Comparison of ENCODE assay signal across 12 mouse cellular contexts in the genomic region with DNA sequence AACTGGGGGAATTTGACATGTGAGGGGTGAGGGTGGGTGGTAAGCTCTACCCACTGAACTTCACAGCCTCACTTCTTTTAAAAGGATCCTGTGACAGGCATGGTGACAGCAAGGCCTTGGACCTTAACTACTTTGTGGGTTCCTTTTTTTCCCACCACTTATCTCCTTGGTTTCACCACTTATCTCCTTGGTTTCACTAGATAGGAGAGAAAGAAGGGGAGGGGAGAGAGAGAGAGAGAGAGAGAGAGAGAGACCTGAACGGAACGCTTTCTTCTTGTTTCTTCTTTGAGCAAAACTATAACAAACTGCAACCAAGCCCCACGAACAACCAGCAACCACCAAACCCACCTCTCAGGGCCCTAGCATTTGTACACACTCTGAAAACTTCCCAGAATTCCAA. TPM values are rescaled to one million over a fixed set of nuclear protein-coding genes. Genes with fewer than 3 reads are reported as not detected.
A peak's percentile ranks its signal among the peaks of the same experiment; 100 is the strongest.
DNase-seq lines count a peak whose midpoint lies in the region; ATAC-seq and TF ChIP-seq lines count a peak whose summit lies in the region.
"Had no signal": no experiment of that assay in that cellular context is flagged by ENCODE, and none has a peak within 500 bp of the region (broad histone marks: within the 10 kb centered on the region; RNA-seq: fewer than 3 reads in every experiment).

No protein-coding gene starts in this region.

- 64% methylated on average over 3 of the region's 3 CpGs for WGBS in hindbrain, embryonic 11.5 days
- WGBS in hindbrain, embryonic 16.5 days: 69% methylated on average over 3 of the region's 3 CpGs
- WGBS in midbrain, embryonic 13.5 days: 68% methylated on average over 3 of the region's 3 CpGs
- 69% methylated on average over 3 of the region's 3 CpGs for WGBS in midbrain, embryonic 16.5 days
- 50% methylated on average over 3 of the region's 3 CpGs for WGBS in forebrain, embryonic 14.5 days
- 68% methylated on average over 3 of the region's 3 CpGs for WGBS in olfactory bulb, adult 2 months

- peak overlapping the region; percentile 71 for H3K27ac ChIP-seq in hindbrain, embryonic 11.5 days (ENCODE audit: low read depth, low read length)
- no peak overlapping the region for H3K27ac ChIP-seq in hindbrain, embryonic 16.5 days (ENCODE audit: low read depth, low read length)
- peak overlapping the region; percentile 15; the same call in 1 of the 2 replicates for H3K27ac ChIP-seq in midbrain, embryonic 13.5 days
- H3K27ac ChIP-seq in midbrain, embryonic 16.5 days (ENCODE audit: low read length): no peak overlapping the region
- peak overlapping the region; percentile 33; the same call in 1 of the 2 replicates for H3K27ac ChIP-seq in forebrain, embryonic 14.5 days (ENCODE audit: low read depth, low read length)
- peak overlapping the region; percentile 4; the same call in 1 of the 2 replicates for H3K27ac ChIP-seq in olfactory bulb, adult 2 months (ENCODE audit: insufficient read depth, low read depth, low read length)

- H3K4me2 ChIP-seq in hindbrain, embryonic 11.5 days (replicated peaks; ENCODE audit: low read depth, low read length): no peak overlapping the region
- no peak overlapping the region for H3K4me2 ChIP-seq in hindbrain, embryonic 16.5 days (ENCODE audit: low read length)
- no peak overlapping the region for H3K4me2 ChIP-seq in midbrain, embryonic 13.5 days (replicated peaks)
- H3K4me2 ChIP-seq in midbrain, embryonic 16.5 days (ENCODE audit: low read length): no peak overlapping the region
- no peak overlapping the region for H3K4me2 ChIP-seq in forebrain, embryonic 14.5 days (ENCODE audit: low read length)

- H3K36me3 ChIP-seq in hindbrain, embryonic 11.5 days (ENCODE audit: control insufficient read depth, insufficient read depth, low read length): no peaks in the 10 kb centered on the region
- H3K36me3 ChIP-seq in hindbrain, embryonic 16.5 days (ENCODE audit: control insufficient read depth, insufficient read depth, low read length): no peaks in the 10 kb centered on the region
- no peaks in the 10 kb centered on the region for H3K36me3 ChIP-seq in midbrain, embryonic 13.5 days
- no peaks in the 10 kb centered on the region for H3K36me3 ChIP-seq in midbrain, embryonic 16.5 days (ENCODE audit: control insufficient read depth, insufficient read depth, low read length)
- H3K36me3 ChIP-seq in forebrain, embryonic 14.5 days (ENCODE audit: control insufficient read depth, insufficient read depth, low read length): no peaks in the 10 kb centered on the region

- DNase-seq in hindbrain, embryonic 11.5 days (ENCODE audit: low spot score): no peak
- no peak for DNase-seq in forebrain, embryonic 14.5 days (ENCODE audit: low spot score)
- DNase-seq in ovary, postnatal 36 days (ENCODE audit: low spot score): no peak
- DNase-seq in spleen, adult 12 weeks (ENCODE audit: low spot score): no peak
- DNase-seq: adrenal gland, postnatal 25 days; cerebellum, adult 8-10 months; heart, postnatal 36 days had no signal

- TF ChIP-seq POLR2A in olfactory bulb, adult 2 months (IDR thresholded peaks at IDR 0.05; ENCODE audit: insufficient read depth, low read depth, low read length): no peak

- no peak for TF ChIP-seq CTCF in olfactory bulb, adult 2 months (IDR thresholded peaks at IDR 0.05; ENCODE audit: insufficient read depth, low read depth, low read length)

- no peak for ATAC-seq in hindbrain, embryonic 11.5 days (ENCODE audit: low FRiP score)
- no peak for ATAC-seq in hindbrain, embryonic 16.5 days
- ATAC-seq in midbrain, embryonic 13.5 days: no peak
- no peak for ATAC-seq in midbrain, embryonic 16.5 days
- no peak for ATAC-seq in forebrain, embryonic 14.5 days

- peaks cover 7% of the 10 kb centered on the region; the same call in 1 of the 2 replicates for H3K4me1 ChIP-seq in hindbrain, embryonic 11.5 days (replicated peaks; ENCODE audit: control insufficient read depth, insufficient read depth, low read length)
- no peaks in the 10 kb centered on the region; the same call in 1 of the 2 replicates for H3K4me1 ChIP-seq in hindbrain, embryonic 16.5 days (ENCODE audit: control insufficient read depth, insufficient read depth, low read depth, low read length)
- peaks cover 35% of the 10 kb centered on the region for H3K4me1 ChIP-seq in midbrain, embryonic 13.5 days (replicated peaks)
- peaks cover 2% of the 10 kb centered on the region; the same call in 1 of the 2 replicates for H3K4me1 ChIP-seq in midbrain, embryonic 16.5 days (ENCODE audit: control insufficient read depth, insufficient read depth, low read length)
- H3K4me1 ChIP-seq in forebrain, embryonic 14.5 days (ENCODE audit: control insufficient read depth, insufficient read depth, low read length): peaks cover 9% of the 10 kb centered on the region; the same call in 1 of the 2 replicates
- H3K4me1 ChIP-seq in olfactory bulb, adult 2 months (ENCODE audit: control insufficient read depth, insufficient read depth, low read length): peaks cover 21% of the 10 kb centered on the region

- no peak overlapping the region for H3K9ac ChIP-seq in hindbrain, embryonic 11.5 days (ENCODE audit: low read depth, low read length)
- no peak overlapping the region for H3K9ac ChIP-seq in hindbrain, embryonic 16.5 days (ENCODE audit: low read depth, low read length)
- H3K9ac ChIP-seq in midbrain, embryonic 13.5 days (replicated peaks): no peak overlapping the region
- H3K9ac ChIP-seq in midbrain, embryonic 16.5 days (ENCODE audit: low read depth, low read length): no peak overlapping the region
- H3K9ac ChIP-seq in forebrain, embryonic 14.5 days (ENCODE audit: low read length): no peak overlapping the region

- H3K9me3 ChIP-seq in hindbrain, embryonic 11.5 days (ENCODE audit: control insufficient read depth, low read length): no peaks in the 10 kb centered on the region
- H3K9me3 ChIP-seq in hindbrain, embryonic 16.5 days (ENCODE audit: control insufficient read depth, low read length): no peaks in the 10 kb centered on the region
- no peaks in the 10 kb centered on the region for H3K9me3 ChIP-seq in midbrain, embryonic 13.5 days
- no peaks in the 10 kb centered on the region for H3K9me3 ChIP-seq in midbrain, embryonic 16.5 days (replicated peaks; ENCODE audit: control insufficient read depth, low read length, poor library complexity, severe bottlenecking)
- no peaks in the 10 kb centered on the region for H3K9me3 ChIP-seq in forebrain, embryonic 14.5 days (replicated peaks; ENCODE audit: control insufficient read depth, low read length)

- H3K27me3 ChIP-seq in hindbrain, embryonic 11.5 days (ENCODE audit: control insufficient read depth, insufficient read depth, low read length): no peaks in the 10 kb centered on the region
- no peaks in the 10 kb centered on the region for H3K27me3 ChIP-seq in hindbrain, embryonic 16.5 days (replicated peaks; ENCODE audit: control insufficient read depth, insufficient read depth, low read length)
- no peaks in the 10 kb centered on the region for H3K27me3 ChIP-seq in midbrain, embryonic 13.5 days
- no peaks in the 10 kb centered on the region for H3K27me3 ChIP-seq in midbrain, embryonic 16.5 days (ENCODE audit: control insufficient read depth, insufficient read depth, low read depth, low read length)
- H3K27me3 ChIP-seq in forebrain, embryonic 14.5 days (replicated peaks; ENCODE audit: control insufficient read depth, insufficient read depth, low read length): no peaks in the 10 kb centered on the region
- H3K27me3 ChIP-seq: CH12.LX had no signal

- H3K4me3 ChIP-seq in hindbrain, embryonic 11.5 days (ENCODE audit: low read depth, low read length): no peak overlapping the region
- no peak overlapping the region for H3K4me3 ChIP-seq in hindbrain, embryonic 16.5 days (ENCODE audit: low read length)
- no peak overlapping the region for H3K4me3 ChIP-seq in midbrain, embryonic 13.5 days (replicated peaks)
- H3K4me3 ChIP-seq in midbrain, embryonic 16.5 days (ENCODE audit: low read depth, low read length): no peak overlapping the region
- H3K4me3 ChIP-seq in forebrain, embryonic 14.5 days (ENCODE audit: low read depth, low read length): no peak overlapping the region
- no peak overlapping the region for H3K4me3 ChIP-seq in olfactory bulb, adult 2 months (ENCODE audit: insufficient read depth, low read depth, low read length)

RNA-seq across cellular contexts. Expression of gene Gpx4, which starts 1.9 kb away (rescaled TPM):
- polyA plus RNA-seq in hindbrain, embryonic 11.5 days (2014; fragmentation: Nextera tagmentation; extraction: Ambion mirVana): 543 and 552 TPM in 2 replicates
- 601 and 643 TPM in 2 replicates for polyA plus RNA-seq in hindbrain, embryonic 16.5 days (2015; fragmentation: Nextera tagmentation; extraction: Ambion mirVana)
- 498 and 532 TPM in 2 replicates for polyA plus RNA-seq in midbrain, embryonic 13.5 days (2015; fragmentation: Nextera tagmentation; extraction: Ambion mirVana)
- 509 and 552 TPM in 2 replicates for polyA plus RNA-seq in midbrain, embryonic 16.5 days (2015; fragmentation: Nextera tagmentation; extraction: Ambion mirVana)
- 555 and 632 TPM in 2 replicates for polyA plus RNA-seq in forebrain, embryonic 14.5 days (2014; fragmentation: Nextera tagmentation; extraction: Ambion mirVana)
- polyA plus RNA-seq in olfactory bulb, adult 2 months (2012; ENCODE audit: insufficient read depth, insufficient read length, low replicate concordance, missing spikeins): not detected in 2 replicates

RNA-seq across cellular contexts. Expression of gene Polr2e, which starts 9.2 kb away (rescaled TPM):
- 215 and 222 TPM in 2 replicates for polyA plus RNA-seq in hindbrain, embryonic 11.5 days (2014; fragmentation: Nextera tagmentation; extraction: Ambion mirVana)
- 141 and 143 TPM in 2 replicates for polyA plus RNA-seq in hindbrain, embryonic 16.5 days (2015; fragmentation: Nextera tagmentation; extraction: Ambion mirVana)
- 159 and 174 TPM in 2 replicates for polyA plus RNA-seq in midbrain, embryonic 13.5 days (2015; fragmentation: Nextera tagmentation; extraction: Ambion mirVana)
- 124 and 131 TPM in 2 replicates for polyA plus RNA-seq in midbrain, embryonic 16.5 days (2015; fragmentation: Nextera tagmentation; extraction: Ambion mirVana)
- 205 and 219 TPM in 2 replicates for polyA plus RNA-seq in forebrain, embryonic 14.5 days (2014; fragmentation: Nextera tagmentation; extraction: Ambion mirVana)
- polyA plus RNA-seq in olfactory bulb, adult 2 months (2012; ENCODE audit: insufficient read depth, insufficient read length, low replicate concordance, missing spikeins): not detected in 2 replicates

RNA-seq across cellular contexts. Expression of gene Arhgap45, which starts 32.4 kb away (rescaled TPM):
- 4.1 and 4.3 TPM in 2 replicates for polyA plus RNA-seq in hindbrain, embryonic 11.5 days (2014; fragmentation: Nextera tagmentation; extraction: Ambion mirVana)
- polyA plus RNA-seq in hindbrain, embryonic 16.5 days (2015; fragmentation: Nextera tagmentation; extraction: Ambion mirVana): 1.7 and 2.2 TPM in 2 replicates
- 1.5 and 1.6 TPM in 2 replicates for polyA plus RNA-seq in midbrain, embryonic 13.5 days (2015; fragmentation: Nextera tagmentation; extraction: Ambion mirVana)
- 1.2 TPM in 2 replicates for polyA plus RNA-seq in midbrain, embryonic 16.5 days (2015; fragmentation: Nextera tagmentation; extraction: Ambion mirVana)
- 1.1 and 1.5 TPM in 2 replicates for polyA plus RNA-seq in forebrain, embryonic 14.5 days (2014; fragmentation: Nextera tagmentation; extraction: Ambion mirVana)
- polyA plus RNA-seq in olfactory bulb, adult 2 months (2012; ENCODE audit: insufficient read depth, insufficient read length, low replicate concordance, missing spikeins): 193 and 203 TPM in 2 replicates

RNA-seq across cellular contexts. Expression of gene Abca7, which starts 52.5 kb away (rescaled TPM):
- polyA plus RNA-seq in hindbrain, embryonic 11.5 days (2014; fragmentation: Nextera tagmentation; extraction: Ambion mirVana): 2.6 TPM in 2 replicates
- polyA plus RNA-seq in hindbrain, embryonic 16.5 days (2015; fragmentation: Nextera tagmentation; extraction: Ambion mirVana): 4.2 and 5.1 TPM in 2 replicates
- 5.4 and 5.8 TPM in 2 replicates for polyA plus RNA-seq in midbrain, embryonic 13.5 days (2015; fragmentation: Nextera tagmentation; extraction: Ambion mirVana)
- polyA plus RNA-seq in midbrain, embryonic 16.5 days (2015; fragmentation: Nextera tagmentation; extraction: Ambion mirVana): 4.1 and 4.8 TPM in 2 replicates
- polyA plus RNA-seq in forebrain, embryonic 14.5 days (2014; fragmentation: Nextera tagmentation; extraction: Ambion mirVana): 2.1 and 3.1 TPM in 2 replicates
- not detected in 2 replicates for polyA plus RNA-seq in olfactory bulb, adult 2 months (2012; ENCODE audit: insufficient read depth, insufficient read length, low replicate concordance, missing spikeins)

RNA-seq across cellular contexts. Expression of gene Sbno2, which starts 56.5 kb away (rescaled TPM):
- polyA plus RNA-seq in hindbrain, embryonic 11.5 days (2014; fragmentation: Nextera tagmentation; extraction: Ambion mirVana): 8.0 and 9.5 TPM in 2 replicates
- polyA plus RNA-seq in hindbrain, embryonic 16.5 days (2015; fragmentation: Nextera tagmentation; extraction: Ambion mirVana): 10.3 and 13.0 TPM in 2 replicates
- 13.4 and 15.3 TPM in 2 replicates for polyA plus RNA-seq in midbrain, embryonic 13.5 days (2015; fragmentation: Nextera tagmentation; extraction: Ambion mirVana)
- 11.6 and 12.5 TPM in 2 replicates for polyA plus RNA-seq in midbrain, embryonic 16.5 days (2015; fragmentation: Nextera tagmentation; extraction: Ambion mirVana)
- 8.1 and 11.1 TPM in 2 replicates for polyA plus RNA-seq in forebrain, embryonic 14.5 days (2014; fragmentation: Nextera tagmentation; extraction: Ambion mirVana)
- not detected in 2 replicates for polyA plus RNA-seq in olfactory bulb, adult 2 months (2012; ENCODE audit: insufficient read depth, insufficient read length, low replicate concordance, missing spikeins)

Comparison
In these comparisons a context has a peak if more than half of its experiments do, and no peak if none do; other contexts are left out.
1. H3K27ac ChIP-seq: peak in hindbrain, embryonic 11.5 days (single experiment), midbrain, embryonic 13.5 days (single experiment), forebrain, embryonic 14.5 days (single experiment) and olfactory bulb, adult 2 months (single experiment); none in hindbrain, embryonic 16.5 days (single experiment) and midbrain, embryonic 16.5 days (single experiment).
2. RNA of gene Gpx4, which starts 1.9 kb away (polyA plus RNA-seq): 601 to 643 TPM in hindbrain, embryonic 16.5 days, 555 to 632 TPM in forebrain, embryonic 14.5 days, 509 to 552 TPM in midbrain, embryonic 16.5 days, 543 to 552 TPM in hindbrain, embryonic 11.5 days and 498 to 532 TPM in midbrain, embryonic 13.5 days; not detected in olfactory bulb, adult 2 months; every median in the first group is over 100 times any median in the second.
3. RNA of gene Polr2e, which starts 9.2 kb away (polyA plus RNA-seq): 205 to 219 TPM in forebrain, embryonic 14.5 days, 215 to 222 TPM in hindbrain, embryonic 11.5 days, 159 to 174 TPM in midbrain, embryonic 13.5 days, 141 to 143 TPM in hindbrain, embryonic 16.5 days and 124 to 131 TPM in midbrain, embryonic 16.5 days; not detected in olfactory bulb, adult 2 months; every median in the first group is over 100 times any median in the second.
4. RNA of gene Arhgap45, which starts 32.4 kb away (polyA plus RNA-seq): 193 to 203 TPM in olfactory bulb, adult 2 months; 4.1 to 4.3 TPM in hindbrain, embryonic 11.5 days, 1.7 to 2.2 TPM in hindbrain, embryonic 16.5 days, 1.5 to 1.6 TPM in midbrain, embryonic 13.5 days, 1.2 TPM in midbrain, embryonic 16.5 days and 1.1 to 1.5 TPM in forebrain, embryonic 14.5 days; every median in the first group is over 10 times any median in the second.